Mouse (Mus musculus): Measurements from ENCODE around the gene Vps37b.

Gene Vps37b

GRCm38 (mm10) chr5:124002876-124003275 is 29.2 kb downstream of the Vps37b start:
- no peak for DNase-seq (ENCODE audit: low read depth, low spot score)

GRCm38 (mm10) chr5:124001274-124001673 is 30.8 kb downstream of the Vps37b start:
- no peak for DNase-seq (ENCODE audit: low read depth, low spot score)

- peak; percentile 39 for DNase-seq (ENCODE audit: low read depth, low spot score)
These were observed 31.2 kb downstream of the Vps37b start for GRCm38 (mm10) chr5:124000824-124001223.

GRCm38 (mm10) chr5:123998370-123998769 is 33.7 kb downstream of the Vps37b start:
- no peak for DNase-seq (ENCODE audit: low read depth, low spot score)

- DNase-seq (ENCODE audit: low read depth, low spot score) = no peak
These were observed 34.3 kb downstream of the Vps37b start for GRCm38 (mm10) chr5:123997811-123998210.

GRCm38 (mm10) chr5:123997211-123997751 is 34.8 kb downstream of the Vps37b start:
- no peak for DNase-seq (ENCODE audit: low read depth, low spot score)

GRCm38 (mm10) chr5:123996695-123997094 is 35.4 kb downstream of the Vps37b start:
- no peak for DNase-seq (ENCODE audit: low read depth, low spot score)

GRCm38 (mm10) chr5:123996194-123996593 is 35.9 kb downstream of the Vps37b start:
- no peak for DNase-seq (ENCODE audit: low read depth, low spot score)

GRCm38 (mm10) chr5:123995388-123995787 is 36.7 kb downstream of the Vps37b start:
- no peak for DNase-seq (ENCODE audit: low read depth, low spot score)

GRCm38 (mm10) chr5:123994468-123994867 is 37.6 kb downstream of the Vps37b start:
- DNase-seq (ENCODE audit: low read depth, low spot score) = no peak

GRCm38 (mm10) chr5:123993263-123994036 is 38.6 kb downstream of the Vps37b start:
- DNase-seq (ENCODE audit: low read depth, low spot score) = no peak

- DNase-seq (ENCODE audit: low read depth, low spot score) = no peak
These were observed 39.3 kb downstream of the Vps37b start for GRCm38 (mm10) chr5:123992794-123993193.

- no peak for DNase-seq (ENCODE audit: low read depth, low spot score)
These were observed 39.9 kb downstream of the Vps37b start for GRCm38 (mm10) chr5:123992193-123992637.

GRCm38 (mm10) chr5:123991321-123991720 is 40.7 kb downstream of the Vps37b start:
- no peak for DNase-seq (ENCODE audit: low read depth, low spot score)

- no peak for DNase-seq (ENCODE audit: low read depth, low spot score)
These were observed 41.9 kb downstream of the Vps37b start for GRCm38 (mm10) chr5:123989941-123990885.

- DNase-seq (ENCODE audit: low read depth, low spot score) = no peak
These were observed 44.6 kb downstream of the Vps37b start for GRCm38 (mm10) chr5:123987511-123987910.

GRCm38 (mm10) chr5:123986925-123987324 is 45.1 kb downstream of the Vps37b start:
- no peak for DNase-seq (ENCODE audit: low read depth, low spot score)

- DNase-seq (ENCODE audit: low read depth, low spot score) = no peak
These were observed 46.6 kb downstream of the Vps37b start for GRCm38 (mm10) chr5:123985434-123985833.

GRCm38 (mm10) chr5:123982838-123983237 is 49.2 kb downstream of the Vps37b start:
- no peak for DNase-seq (ENCODE audit: low read depth, low spot score)

- DNase-seq (ENCODE audit: low read depth, low spot score) = no peak
These were observed 50.9 kb downstream of the Vps37b start for GRCm38 (mm10) chr5:123981250-123981554.

GRCm38 (mm10) chr5:123980521-123981249 is 51.4 kb downstream of the Vps37b start:
- DNase-seq (ENCODE audit: low read depth, low spot score) = no peak

GRCm38 (mm10) chr5:123979980-123980369 is 52.1 kb downstream of the Vps37b start:
- no peak for DNase-seq (ENCODE audit: low read depth, low spot score)

Measured in WW6 (cell line).